Comparison of ENCODE assay signal across 9 mouse cellular contexts in the genomic region with DNA sequence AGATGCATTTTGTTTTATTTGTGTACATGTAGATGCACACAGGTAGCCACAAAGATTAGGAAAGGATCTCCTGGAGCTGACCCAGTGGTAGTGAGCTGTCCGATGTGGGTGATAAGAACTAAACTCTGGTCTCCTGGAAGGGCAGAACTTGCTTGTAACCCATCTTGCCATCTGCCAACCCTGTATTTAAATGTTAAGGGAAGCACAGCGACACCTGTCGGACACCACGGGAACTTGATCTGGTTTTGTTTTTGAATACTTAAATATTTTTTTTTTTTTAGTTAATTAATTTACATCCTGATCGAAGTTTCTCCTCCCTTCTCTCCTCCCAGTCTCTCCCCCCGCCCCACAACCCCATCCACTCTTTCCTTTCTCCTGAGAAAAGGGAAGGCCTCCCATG. TPM values are rescaled to one million over a fixed set of nuclear protein-coding genes. Genes with fewer than 3 reads are reported as not detected.
DNase-seq lines count a peak whose midpoint lies in the region; ATAC-seq and TF ChIP-seq lines count a peak whose summit lies in the region.
"Had no signal": no experiment of that assay in that cellular context is flagged by ENCODE, and none has a peak within 500 bp of the region (broad histone marks: within the 10 kb centered on the region; RNA-seq: fewer than 3 reads in every experiment).

No protein-coding gene starts in this region.

- H3K9ac ChIP-seq in hindbrain, embryonic 14.5 days = no peak overlapping the region
- H3K9ac ChIP-seq in hindbrain, embryonic 13.5 days = no peak overlapping the region
- H3K9ac ChIP-seq: lung, embryonic 15.5 days had no signal

- no peaks in the 10 kb centered on the region for H3K36me3 ChIP-seq in hindbrain, embryonic 14.5 days (replicated peaks; ENCODE audit: control insufficient read depth, insufficient read depth)
- H3K36me3 ChIP-seq in hindbrain, embryonic 13.5 days = no peaks in the 10 kb centered on the region
- H3K36me3 ChIP-seq in thymus, adult 2 months (ENCODE audit: control insufficient read depth, insufficient read depth, low read length) = no peaks in the 10 kb centered on the region
- H3K36me3 ChIP-seq: lung, embryonic 15.5 days had no signal

- no peaks in the 10 kb centered on the region for H3K4me1 ChIP-seq in hindbrain, embryonic 14.5 days (replicated peaks; ENCODE audit: control insufficient read depth, insufficient read depth, low read length)
- H3K4me1 ChIP-seq in hindbrain, embryonic 13.5 days (replicated peaks) = no peaks in the 10 kb centered on the region
- H3K4me1 ChIP-seq in thymus, adult 2 months (replicated peaks; ENCODE audit: control insufficient read depth, insufficient read depth, low read length) = peaks cover 10% of the 10 kb centered on the region

- WGBS in hindbrain, embryonic 14.5 days = 14% methylated on average over 6 of the region's 6 CpGs
- WGBS in hindbrain, embryonic 13.5 days = 11% methylated on average over 6 of the region's 6 CpGs
- WGBS in thymus, adult 2 months = 10% methylated on average over 6 of the region's 6 CpGs

- no peaks in the 10 kb centered on the region for H3K9me3 ChIP-seq in hindbrain, embryonic 14.5 days (ENCODE audit: control insufficient read depth, low read length)
- H3K9me3 ChIP-seq in hindbrain, embryonic 13.5 days = no peaks in the 10 kb centered on the region
- H3K9me3 ChIP-seq: lung, embryonic 15.5 days had no signal

- no peak for TF ChIP-seq POLR2A in thymus, adult 2 months (IDR thresholded peaks at IDR 0.05; ENCODE audit: control insufficient read depth, extremely low read depth, insufficient read depth, low read length, poor library complexity)

- no peak for ATAC-seq in hindbrain, embryonic 14.5 days (ENCODE audit: low FRiP score)
- ATAC-seq in hindbrain, embryonic 13.5 days (ENCODE audit: low FRiP score) = no peak
- peak; percentile 44; the same call in 1 of the 2 replicates for ATAC-seq in megakaryocyte-erythroid progenitor cell, adult 5-6 weeks (replicated peaks; ENCODE audit: low FRiP score, low TSS enrichment, poor library complexity, severe bottlenecking)

- no peak for TF ChIP-seq CTCF in thymus, adult 2 months (IDR thresholded peaks at IDR 0.05; ENCODE audit: borderline replicate concordance, control insufficient read depth, extremely low read depth, insufficient read depth, low read length, poor library complexity)

- no peak overlapping the region for H3K4me3 ChIP-seq in hindbrain, embryonic 14.5 days (replicated peaks; ENCODE audit: low read length)
- no peak overlapping the region for H3K4me3 ChIP-seq in hindbrain, embryonic 13.5 days
- H3K4me3 ChIP-seq in thymus, adult 2 months (ENCODE audit: control insufficient read depth, insufficient read depth, low read length) = no peak overlapping the region
- H3K4me3 ChIP-seq: lung, embryonic 15.5 days had no signal

- H3K27me3 ChIP-seq in hindbrain, embryonic 14.5 days (ENCODE audit: control insufficient read depth, insufficient read depth, low read length) = no peaks in the 10 kb centered on the region
- H3K27me3 ChIP-seq in hindbrain, embryonic 13.5 days = no peaks in the 10 kb centered on the region
- H3K27me3 ChIP-seq in thymus, adult 2 months (ENCODE audit: control insufficient read depth, insufficient read depth, low read length) = no peaks in the 10 kb centered on the region
- H3K27me3 ChIP-seq: lung, embryonic 15.5 days had no signal

- H3K27ac ChIP-seq in hindbrain, embryonic 14.5 days = no peak overlapping the region
- no peak overlapping the region for H3K27ac ChIP-seq in hindbrain, embryonic 13.5 days
- no peak overlapping the region for H3K27ac ChIP-seq in thymus, adult 2 months (ENCODE audit: control insufficient read depth, insufficient read depth, low read length)
- H3K27ac ChIP-seq: lung, embryonic 15.5 days had no signal

- no peak overlapping the region for H3K4me2 ChIP-seq in hindbrain, embryonic 14.5 days (replicated peaks)
- H3K4me2 ChIP-seq in hindbrain, embryonic 13.5 days = no peak overlapping the region
- H3K4me2 ChIP-seq: lung, embryonic 15.5 days had no signal

- peak; percentile 68 for DNase-seq in hindbrain, embryonic 14.5 days (ENCODE audit: low spot score)
- DNase-seq in ES-CJ7 (ENCODE audit: low read depth, low spot score) = peak; percentile 80
- peak; percentile 44 for DNase-seq in cerebellum, adult 11-12 months
- peak; percentile 62 for DNase-seq in gastrocnemius, postnatal 10 days
- DNase-seq in layer of hippocampus, adult 9-10 months (ENCODE audit: low spot score) = peak; percentile 30
- peak; percentile 49 for DNase-seq in thymus, adult 2 months

RNA-seq across cellular contexts. Expression of a gene that starts 17.0 kb away (rescaled TPM):
- 347 and 361 TPM in 2 replicates for polyA plus RNA-seq in hindbrain, embryonic 14.5 days (2014; fragmentation: Nextera tagmentation; extraction: Ambion mirVana)
- polyA plus RNA-seq in hindbrain, embryonic 13.5 days (2015; fragmentation: Nextera tagmentation; extraction: Ambion mirVana) = 295 and 300 TPM in 2 replicates
- total RNA-seq in gastrocnemius, postnatal 10 days (2021) = 100 to 1,000 TPM; 862 to 872 TPM
- 29.8 and 41.6 TPM in 2 replicates for total RNA-seq in megakaryocyte-erythroid progenitor cell, adult 5-6 weeks (2014; fragmentation: Nextera tagmentation)
- 22.7 and 31.5 TPM in 2 replicates for total RNA-seq in megakaryocyte-erythroid progenitor cell, adult 5-6 weeks (2017)
- polyA plus RNA-seq in thymus, adult 2 months (2012; rRNA removed) = 9.4 and 11.5 TPM in 2 replicates

Comparison
In these comparisons a context has a peak if more than half of its experiments do, and no peak if none do; other contexts are left out.
1. DNase-seq: peak in every context shown above with its lines; median percentile 80 in ES-CJ7; 68 in hindbrain, embryonic 14.5 days; 62 in gastrocnemius, postnatal 10 days; 49 in thymus, adult 2 months; 44 in cerebellum, adult 11-12 months; 30 in layer of hippocampus, adult 9-10 months.
2. RNA of a gene that starts 17.0 kb away (polyA plus RNA-seq): 347 to 361 TPM in hindbrain, embryonic 14.5 days and 295 to 300 TPM in hindbrain, embryonic 13.5 days; 9.4 to 11.5 TPM in thymus, adult 2 months; every median in the first group is over 10 times any median in the second.